Mouse (Mus musculus) liver, embryonic 11.5 days (tissue): ENCODE measurements at regions not wholly inside any gene's neighbourhood (a gene's known extent, or its start where the extent isn't known, plus 50 kb on each side); places are given as distances from the start of the nearest gene placed in this dataset.

ENCODE experiments used
- ATAC-seq: fragments of 200-750 bp; cut with Nextera tagmentation; replicated peaks from 2 replicates; pipeline ENCODE4 v1.8.0; 2017; ENCODE audit warnings: moderate number of reproducible peaks, mild to moderate bottlenecking, moderate TSS enrichment, moderate library complexity; ENCODE audit not compliant: low FRiP score
- DNase-seq: peaks from one replicate; pipeline ENCODE4 v3.0.0-alpha.2; 2017; ENCODE audit warnings: low spot score
- H3K27ac ChIP-seq: fragments of 300-500 bp; sonication (generic); 2 replicates; pipeline ENCODE4 v1.5.1; 2014; ENCODE audit warnings: mild to moderate bottlenecking, low read depth, low read length, control low read depth
- H3K27me3 ChIP-seq: fragments of 300-500 bp; sonication (generic); replicated peaks from 2 replicates; pipeline ENCODE4 v1.6.1; 2014; ENCODE audit warnings: low read length, mixed read lengths; ENCODE audit not compliant: control insufficient read depth, insufficient read depth
- H3K36me3 ChIP-seq: fragments of 300-500 bp; sonication (generic); 2 replicates; pipeline ENCODE4 v1.6.1; 2014; ENCODE audit warnings: mild to moderate bottlenecking, low read length, moderate library complexity, mixed read lengths; ENCODE audit not compliant: control insufficient read depth, insufficient read depth
- H3K4me1 ChIP-seq: fragments of 300-500 bp; sonication (generic); replicated peaks from 2 replicates; pipeline ENCODE4 v1.6.1; 2014; ENCODE audit warnings: low read length, mixed read lengths; ENCODE audit not compliant: control insufficient read depth, insufficient read depth
- H3K4me2 ChIP-seq: fragments of 300-500 bp; sonication (generic); 2 replicates; pipeline ENCODE4 v1.6.1; 2014; ENCODE audit warnings: mild to moderate bottlenecking, control low read depth, moderate library complexity
- H3K4me3 ChIP-seq: fragments of 300-500 bp; sonication (generic); 2 replicates; pipeline ENCODE4 v1.5.1; 2014; ENCODE audit warnings: low read depth, low read length, control low read depth
- H3K9ac ChIP-seq: fragments of 300-500 bp; sonication (generic); 2 replicates; pipeline ENCODE4 v1.6.1; 2014; ENCODE audit warnings: low read depth, low read length, control low read depth
- H3K9me3 ChIP-seq: fragments of 300-500 bp; sonication (generic); 2 replicates; pipeline ENCODE4 v1.6.1; 2016; ENCODE audit warnings: low read length, inconsistent platforms, mixed read lengths; ENCODE audit not compliant: control insufficient read depth
- WGBS: fragments of 180-500 bp; shearing (Covaris S2); extraction: QIAGEN DNeasy Blood & Tissue Kit; methylation state at CpG from one replicate; pipeline ENCODE4 v1.1.7; 2014; 5-methylcytosine and 5-hydroxymethylcytosine counted together

GRCm38 (mm10) chr11:45190601-45191370, 573.7 kb downstream of the Ebf1 start:
- H3K36me3 ChIP-seq = no peaks in the 10 kb centered on the region
- H3K9me3 ChIP-seq = no peaks in the 10 kb centered on the region
- no peak for DNase-seq
- no peak overlapping the region for H3K4me2 ChIP-seq
- no peaks in the 10 kb centered on the region for H3K27me3 ChIP-seq
- no peak for ATAC-seq
- no peak overlapping the region for H3K9ac ChIP-seq
- H3K27ac ChIP-seq = no peak overlapping the region
- WGBS = 67% methylated on average over 14 of the region's 14 CpGs
- H3K4me1 ChIP-seq = no peaks in the 10 kb centered on the region
- H3K4me3 ChIP-seq = no peak overlapping the region

DNA sequence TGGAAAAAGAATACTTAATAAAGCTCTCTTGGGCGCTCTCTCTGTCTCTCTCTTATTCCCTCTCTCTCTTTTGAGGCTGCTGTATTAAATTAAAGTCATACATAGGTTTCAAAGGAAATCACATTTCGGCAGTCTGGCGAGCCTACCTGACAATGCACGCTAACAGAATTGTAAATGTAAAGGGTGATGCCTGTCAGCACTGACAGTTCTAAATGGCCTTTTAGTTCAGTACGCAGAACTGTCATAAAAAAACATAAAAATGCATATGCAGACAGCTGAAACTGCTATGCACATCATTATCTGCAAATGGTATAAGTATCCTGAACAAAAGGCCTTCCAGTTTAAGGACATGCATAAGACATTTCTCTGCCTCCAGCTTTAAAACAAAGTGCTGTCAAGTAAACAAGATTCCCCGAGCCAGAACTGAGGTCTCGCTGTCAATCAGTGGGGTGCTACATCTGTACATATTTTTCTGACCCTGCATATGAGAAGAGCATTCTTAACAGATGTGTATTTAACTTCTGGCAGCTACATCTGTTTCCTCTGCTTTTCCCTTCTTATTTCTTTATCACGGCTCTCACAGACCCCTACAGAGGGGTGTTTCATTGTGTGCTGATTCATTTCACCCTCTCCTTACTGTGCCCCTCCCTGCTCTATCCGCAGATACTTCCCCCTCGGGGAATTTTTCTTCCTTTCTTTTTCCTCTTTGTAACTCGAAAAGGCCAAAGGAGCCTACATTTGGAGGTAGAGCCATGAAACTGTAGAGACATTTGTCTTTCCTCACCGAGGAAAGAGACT, 574.5 kb downstream of the Ebf1 start:
- Histone ChIP-seq H3K4me3 (no peak overlapping the region), H3K36me3 (no peaks in the 10 kb centered on the region), H3K9ac (no peak overlapping the region), H3K4me2 (no peak overlapping the region), H3K4me1 (no peaks in the 10 kb centered on the region), H3K27me3 (no peaks in the 10 kb centered on the region), H3K9me3 (no peaks in the 10 kb centered on the region), H3K27ac (no peak overlapping the region)
- no peak for DNase-seq
- no peak for ATAC-seq
- 58% methylated on average over 12 of the region's 12 CpGs for WGBS

DNA sequence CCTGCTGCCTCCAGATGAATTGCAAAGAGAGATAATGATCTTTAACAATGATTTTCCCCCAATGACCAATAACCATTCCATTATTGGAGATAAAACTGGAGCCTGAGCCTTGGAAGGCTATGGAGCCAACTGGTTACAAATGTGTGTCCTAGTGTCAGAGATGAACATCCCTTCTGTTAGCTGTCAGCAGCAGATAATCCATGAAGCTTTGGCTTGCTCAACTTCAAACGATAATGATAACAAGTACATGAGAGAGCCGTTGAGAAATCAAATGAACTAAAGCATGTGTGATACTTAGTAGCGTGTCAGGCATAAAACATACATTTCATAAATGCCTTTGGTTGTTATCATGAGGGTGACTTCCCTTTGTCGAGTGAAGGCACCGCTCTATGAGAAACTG, 576.2 kb downstream of the Ebf1 start:
- Histone ChIP-seq H3K36me3 (no peaks in the 10 kb centered on the region), H3K4me3 (no peak overlapping the region), H3K4me2 (no peak overlapping the region), H3K27ac (no peak overlapping the region), H3K9me3 (no peaks in the 10 kb centered on the region), H3K4me1 (no peaks in the 10 kb centered on the region), H3K9ac (no peak overlapping the region), H3K27me3 (no peaks in the 10 kb centered on the region)
- 83% methylated on average over 5 of the region's 5 CpGs for WGBS
- no peak for ATAC-seq
- DNase-seq = no peak

- no peaks in the 10 kb centered on the region for H3K9me3 ChIP-seq
- DNase-seq = no peak
- H3K27ac ChIP-seq = no peak overlapping the region
- no peaks in the 10 kb centered on the region for H3K36me3 ChIP-seq
- H3K4me2 ChIP-seq = no peak overlapping the region
- WGBS = 81% methylated on average over 4 of the region's 4 CpGs
- H3K9ac ChIP-seq = no peak overlapping the region
- H3K4me3 ChIP-seq = no peak overlapping the region
- no peaks in the 10 kb centered on the region for H3K4me1 ChIP-seq
- no peak for ATAC-seq
- no peaks in the 10 kb centered on the region for H3K27me3 ChIP-seq
Observed at GRCm38 (mm10) chr11:45199520-45199919, 582.4 kb downstream of the Ebf1 start.

GRCm38 (mm10) chr11:45200714-45201405, 583.7 kb downstream of the Ebf1 start:
- 80% methylated on average over 9 of the region's 9 CpGs for WGBS
- no peaks in the 10 kb centered on the region for H3K4me1 ChIP-seq
- no peak for ATAC-seq

DNA sequence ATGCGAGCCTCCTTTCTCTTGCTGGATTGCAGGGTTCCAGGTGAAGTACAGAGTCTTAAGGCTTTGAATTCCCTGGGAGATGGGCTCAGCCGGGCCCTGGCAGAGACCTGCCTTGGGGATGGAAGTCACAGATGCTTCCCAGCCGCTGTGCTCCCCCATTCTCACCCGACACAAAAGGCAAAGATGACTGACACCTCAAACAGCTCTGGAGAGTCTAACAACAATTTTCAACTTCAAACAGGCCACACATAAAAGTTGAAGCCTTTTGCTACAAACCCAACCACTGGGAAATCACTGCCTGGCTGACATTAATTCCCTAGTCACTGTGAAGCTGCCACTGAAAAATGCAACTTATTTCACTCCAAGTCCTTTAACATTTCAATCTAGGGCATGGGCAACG, 586.3 kb downstream of the Ebf1 start:
- 72% methylated on average over 5 of the region's 5 CpGs for WGBS
- no peaks in the 10 kb centered on the region for H3K36me3 ChIP-seq
- no peak overlapping the region for H3K27ac ChIP-seq
- no peaks in the 10 kb centered on the region for H3K9me3 ChIP-seq
- no peak overlapping the region for H3K4me3 ChIP-seq
- no peaks in the 10 kb centered on the region for H3K27me3 ChIP-seq
- DNase-seq = no peak
- H3K4me1 ChIP-seq = no peaks in the 10 kb centered on the region
- no peak overlapping the region for H3K9ac ChIP-seq
- H3K4me2 ChIP-seq = no peak overlapping the region
- no peak for ATAC-seq

More at GRCm38 (mm10) chr11:45200714-45201405, 583.7 kb downstream of the Ebf1 start:
- Histone ChIP-seq H3K4me3 (no peak overlapping the region), H3K9ac (no peak overlapping the region), H3K27ac (no peak overlapping the region), H3K27me3 (no peaks in the 10 kb centered on the region), H3K4me2 (no peak overlapping the region), H3K9me3 (no peaks in the 10 kb centered on the region), H3K36me3 (no peaks in the 10 kb centered on the region)
- no peak for DNase-seq

DNA sequence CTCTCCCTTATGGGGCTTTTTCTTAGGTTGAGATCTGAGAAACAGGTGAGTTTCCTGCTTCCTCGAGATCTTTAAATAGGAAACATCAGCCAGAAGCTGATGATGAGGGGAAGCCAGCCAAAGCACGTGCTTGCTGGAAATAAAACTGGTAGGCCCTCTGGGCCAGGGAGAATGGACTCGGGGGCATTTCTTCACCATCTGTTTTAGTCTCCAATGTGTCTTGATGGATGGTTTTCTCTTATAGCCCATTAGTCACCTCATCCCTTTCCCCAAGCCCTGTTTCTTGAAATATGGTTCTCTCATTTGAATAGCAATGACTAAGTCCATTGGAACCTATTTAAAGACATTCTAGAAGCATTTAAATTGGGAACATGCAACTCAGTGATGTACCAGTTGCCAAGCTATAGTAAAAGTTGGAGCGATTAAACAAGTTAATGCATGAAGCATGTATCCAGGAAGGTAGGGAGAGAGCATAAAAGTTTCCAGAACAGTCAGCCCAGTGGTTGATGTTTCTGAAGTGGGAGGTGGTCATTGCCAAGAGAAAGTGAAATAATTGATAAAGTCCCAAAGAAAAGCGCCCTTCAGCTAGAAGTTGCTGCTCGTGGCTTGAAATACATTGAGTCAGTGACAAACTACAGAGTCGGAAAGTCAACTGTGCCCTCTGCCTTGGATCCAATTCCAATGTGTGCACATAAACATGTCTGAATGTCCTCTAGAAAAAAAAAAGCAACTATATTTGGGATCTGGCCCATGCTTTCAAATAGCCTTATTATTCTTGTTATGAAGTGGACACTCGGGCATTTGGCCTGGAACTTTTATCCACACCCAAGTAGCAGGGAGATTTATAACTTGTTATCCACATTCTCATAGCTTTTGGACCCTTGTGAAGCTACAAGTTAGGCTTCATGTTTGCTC, 589.8 kb downstream of the Ebf1 start:
- Histone ChIP-seq H3K4me2 (no peak overlapping the region), H3K36me3 (no peaks in the 10 kb centered on the region), H3K9me3 (no peaks in the 10 kb centered on the region), H3K9ac (no peak overlapping the region), H3K4me1 (no peaks in the 10 kb centered on the region), H3K27ac (no peak overlapping the region), H3K27me3 (no peaks in the 10 kb centered on the region), H3K4me3 (no peak overlapping the region)
- no peak for DNase-seq
- 70% methylated on average over 8 of the region's 8 CpGs for WGBS
- ATAC-seq = no peak

- H3K4me3 ChIP-seq = no peak overlapping the region
- no peak overlapping the region for H3K27ac ChIP-seq
- H3K9ac ChIP-seq = no peak overlapping the region
- H3K4me1 ChIP-seq = no peaks in the 10 kb centered on the region
- ATAC-seq (no peak), DNase-seq (no peak)
- H3K27me3 ChIP-seq = no peaks in the 10 kb centered on the region
- no peaks in the 10 kb centered on the region for H3K9me3 ChIP-seq
- WGBS = 52% methylated on average over 1 of the region's 1 CpGs
- H3K4me2 ChIP-seq = no peak overlapping the region
- no peaks in the 10 kb centered on the region for H3K36me3 ChIP-seq
Observed at GRCm38 (mm10) chr11:45214096-45214495, 597.0 kb downstream of the Ebf1 start.
